10 mouse cellular contexts compared by ENCODE assay signal in genomic region chr5:111760721-111761480, GRCm38 (mm10). TPM values are rescaled to one million over a fixed set of nuclear protein-coding genes. Genes with fewer than 3 reads are reported as not detected.
A peak's percentile ranks its signal among the peaks of the same experiment; 100 is the strongest.
DNase-seq lines count a peak whose midpoint lies in the region; ATAC-seq and TF ChIP-seq lines count a peak whose summit lies in the region.
"Had no signal": no experiment of that assay in that cellular context is flagged by ENCODE, and none has a peak within 500 bp of the region (broad histone marks: within the 10 kb centered on the region; RNA-seq: fewer than 3 reads in every experiment).

No protein-coding gene starts in this region.

- TF ChIP-seq POLR2A in cerebellum, adult 2 months (IDR thresholded peaks at IDR 0.05; ENCODE audit: borderline replicate concordance, insufficient read depth, low read length), result no peak

- H3K4me2 ChIP-seq in lung, embryonic 15.5 days, result peak overlapping the region; percentile 62
- peak overlapping the region; percentile 60 for H3K4me2 ChIP-seq in forebrain, embryonic 13.5 days
- peak overlapping the region; percentile 55 for H3K4me2 ChIP-seq in stomach, embryonic 14.5 days (replicated peaks; ENCODE audit: low read depth, low read length)

- no peak for TF ChIP-seq CTCF in cerebellum, adult 2 months (IDR thresholded peaks at IDR 0.05; ENCODE audit: borderline replicate concordance, insufficient read depth, low read depth, low read length)

- H3K36me3 ChIP-seq in lung, embryonic 15.5 days, result no peaks in the 10 kb centered on the region
- H3K36me3 ChIP-seq in forebrain, embryonic 13.5 days (ENCODE audit: poor library complexity, severe bottlenecking), result no peaks in the 10 kb centered on the region
- H3K36me3 ChIP-seq in stomach, embryonic 14.5 days (ENCODE audit: control insufficient read depth, insufficient read depth, low read length), result no peaks in the 10 kb centered on the region

- H3K9me3 ChIP-seq in lung, embryonic 15.5 days, result no peaks in the 10 kb centered on the region
- H3K9me3 ChIP-seq in forebrain, embryonic 13.5 days (replicated peaks), result no peaks in the 10 kb centered on the region
- no peaks in the 10 kb centered on the region for H3K9me3 ChIP-seq in stomach, embryonic 14.5 days (ENCODE audit: control insufficient read depth, low read depth, low read length)

- H3K4me3 ChIP-seq in lung, embryonic 15.5 days, result peak overlapping the region; percentile 25
- peak overlapping the region; percentile 35 for H3K4me3 ChIP-seq in forebrain, embryonic 13.5 days
- peak overlapping the region; percentile 24 for H3K4me3 ChIP-seq in stomach, embryonic 14.5 days (ENCODE audit: low read depth, low read length)
- H3K4me3 ChIP-seq in cerebellum, adult 2 months (replicated peaks; ENCODE audit: insufficient read depth, low read depth, low read length), result no peak overlapping the region

- WGBS in lung, embryonic 15.5 days, result 12% methylated on average over 10 of the region's 10 CpGs
- WGBS in forebrain, embryonic 13.5 days, result 20% methylated on average over 10 of the region's 10 CpGs
- WGBS in stomach, embryonic 14.5 days, result 22% methylated on average over 10 of the region's 10 CpGs
- 25% methylated on average over 10 of the region's 10 CpGs for WGBS in cerebellum, adult 2 months

- peak overlapping the region; percentile 62 for H3K27ac ChIP-seq in lung, embryonic 15.5 days
- H3K27ac ChIP-seq in forebrain, embryonic 13.5 days, result peak overlapping the region; percentile 96
- no peak overlapping the region for H3K27ac ChIP-seq in stomach, embryonic 14.5 days (ENCODE audit: low read length)
- no peak overlapping the region for H3K27ac ChIP-seq in cerebellum, adult 2 months (ENCODE audit: insufficient read depth, low read length)

- H3K4me1 ChIP-seq in lung, embryonic 15.5 days, result peaks cover 29% of the 10 kb centered on the region
- H3K4me1 ChIP-seq in forebrain, embryonic 13.5 days, result peaks cover 55% of the 10 kb centered on the region
- no peaks in the 10 kb centered on the region; the same call in none of the 2 replicates for H3K4me1 ChIP-seq in stomach, embryonic 14.5 days (ENCODE audit: control insufficient read depth, insufficient read depth, low read length)
- no peaks in the 10 kb centered on the region; the same call in 1 of the 2 replicates for H3K4me1 ChIP-seq in cerebellum, adult 2 months (ENCODE audit: control insufficient read depth, insufficient read depth, low read length)

- peak; percentile 41; the same call in 1 of the 2 replicates for ATAC-seq in lung, embryonic 15.5 days (ENCODE audit: borderline replicate concordance, extremely low read depth, low FRiP score, low TSS enrichment)
- 0 out of 2 replicates have a peak, but pooled peaks have one; percentile 21 for ATAC-seq in forebrain, embryonic 13.5 days
- ATAC-seq in stomach, embryonic 14.5 days (ENCODE audit: insufficient number of reproducible peaks, insufficient read depth, low FRiP score, low read depth), result no peak
- ATAC-seq in inflammation-experienced regulatory T-cells, adult 6 months, result no peak
- no peak for ATAC-seq in granulocyte monocyte progenitor cell, adult 5-6 weeks (replicated peaks; ENCODE audit: poor library complexity, severe bottlenecking)

- H3K27me3 ChIP-seq in lung, embryonic 15.5 days, result no peaks in the 10 kb centered on the region
- H3K27me3 ChIP-seq in forebrain, embryonic 13.5 days, result no peaks in the 10 kb centered on the region; the same call in 1 of the 2 replicates
- no peaks in the 10 kb centered on the region for H3K27me3 ChIP-seq in stomach, embryonic 14.5 days (ENCODE audit: control insufficient read depth, insufficient read depth, low read length)
- H3K27me3 ChIP-seq in cerebellum, adult 2 months (ENCODE audit: control insufficient read depth, insufficient read depth, low read length), result no peaks in the 10 kb centered on the region

- H3K9ac ChIP-seq in lung, embryonic 15.5 days, result 0 out of 2 replicates have a peak overlapping the region, but pooled peaks have one; percentile 3
- H3K9ac ChIP-seq in forebrain, embryonic 13.5 days, result peak overlapping the region; percentile 61
- H3K9ac ChIP-seq in stomach, embryonic 14.5 days (replicated peaks; ENCODE audit: low read depth, low read length), result no peak overlapping the region

- DNase-seq in lung, postnatal 14 days, result no peak
- peak; percentile 17 to 29 for DNase-seq in kidney, postnatal 4 days
- no peak for DNase-seq in cerebellum, adult 2 months

RNA-seq across cellular contexts. Expression of gene Gm26897, which starts 27.2 kb away (rescaled TPM):
- not detected in 2 replicates for polyA plus RNA-seq in lung, embryonic 15.5 days (2015; fragmentation: Nextera tagmentation; extraction: Ambion mirVana)
- polyA plus RNA-seq in forebrain, embryonic 13.5 days (2015; fragmentation: Nextera tagmentation; extraction: Ambion mirVana), result not detected in 2 replicates
- polyA plus RNA-seq in stomach, embryonic 14.5 days (2014; fragmentation: Nextera tagmentation; extraction: Ambion mirVana), result not detected in 2 replicates
- polyA plus RNA-seq in inflammation-experienced regulatory T-cells, adult 6 months (2017; shearing (Covaris generic)), result not detected
- not detected in 2 replicates for total RNA-seq in granulocyte monocyte progenitor cell, adult 5-6 weeks (2014; fragmentation: Nextera tagmentation)
- total RNA-seq in granulocyte monocyte progenitor cell, adult 5-6 weeks (2017), result not detected in 2 replicates
- not detected in 2 replicates for polyA plus RNA-seq in cerebellum, adult 2 months (2012; rRNA removed)
- total RNA-seq: left cerebral cortex, postnatal 14 days had no signal
- polyA plus RNA-seq: small intestine, adult 2 months had no signal

Comparison
In these comparisons a context has a peak if more than half of its experiments do, and no peak if none do; other contexts are left out.
1. ATAC-seq: peak in lung, embryonic 15.5 days (single experiment) and forebrain, embryonic 13.5 days (single experiment); none in stomach, embryonic 14.5 days (single experiment), inflammation-experienced regulatory T-cells, adult 6 months (single experiment) and granulocyte monocyte progenitor cell, adult 5-6 weeks (single experiment).
2. H3K27ac ChIP-seq: peak in lung, embryonic 15.5 days (single experiment) and forebrain, embryonic 13.5 days (single experiment); none in stomach, embryonic 14.5 days (single experiment) and cerebellum, adult 2 months (single experiment).
3. DNase-seq: peak in kidney, postnatal 4 days (2 of 2); none in lung, postnatal 14 days (single experiment) and cerebellum, adult 2 months (0 of 2).
4. Peak in every context shown above with its lines, with median percentiles within 50 percentile points of each other: H3K4me2 ChIP-seq.